Mouse (Mus musculus) CH12.LX (cell line): ENCODE data around the gene Cltc.

Source experiments
- CTCF ChIP-seq, 2 experiments: IDR thresholded peaks in 1 of 2; conservative IDR thresholded peaks in 1 of 2; 2 replicates each; pipeline ENCODE4 v1.5.1; 2011 to 2012; ENCODE audit warnings: low read depth in 2 of 2, low read length in 2 of 2, improper control_type of control experiment in 1 of 2, inconsistent platforms in 1 of 2, mild to moderate bottlenecking in 1 of 2, moderate library complexity in 1 of 2
- EP300 ChIP-seq: IDR thresholded peaks from 2 replicates; pipeline ENCODE4 v1.6.1; 2011; ENCODE audit warnings: low read length, improper control_type of control experiment
- IRF4 ChIP-seq: IDR thresholded peaks from 2 replicates; pipeline ENCODE4 v1.6.1; 2014; ENCODE audit warnings: low read depth, mild to moderate bottlenecking, inconsistent platforms, low read length, improper control_type of control experiment
- MAX ChIP-seq: IDR thresholded peaks from 2 replicates; pipeline ENCODE4 v1.6.1; 2011; ENCODE audit warnings: low read length, improper control_type of control experiment
- MYC ChIP-seq: IDR thresholded peaks from 2 replicates; pipeline ENCODE4 v1.6.1; 2011; ENCODE audit warnings: low read depth, mild to moderate bottlenecking, improper control_type of control experiment, low read length
- POLR2A ChIP-seq: IDR thresholded peaks from 2 replicates; pipeline ENCODE4 v1.6.1; 2011; ENCODE audit warnings: low read depth, mild to moderate bottlenecking, improper control_type of control experiment, low read length
- POLR2AphosphoS2 ChIP-seq: IDR thresholded peaks from 2 replicates; pipeline ENCODE4 v1.6.1; 2011; ENCODE audit warnings: low read depth, low read length, improper control_type of control experiment
- RAD21 ChIP-seq: IDR thresholded peaks from 2 replicates; pipeline ENCODE4 v1.6.1; 2011; ENCODE audit warnings: low read depth, mild to moderate bottlenecking, low read length, improper control_type of control experiment, moderate library complexity
- TBP ChIP-seq: conservative IDR thresholded peaks from 2 replicates; pipeline ENCODE4 v1.6.1; 2011; ENCODE audit warnings: low read depth, low read length, improper control_type of control experiment
- TCF12 ChIP-seq: IDR thresholded peaks from 2 replicates; pipeline ENCODE4 v1.6.1; 2014; ENCODE audit warnings: low read depth, mild to moderate bottlenecking, inconsistent platforms, low read length, improper control_type of control experiment
- USF1 ChIP-seq: IDR thresholded peaks from 2 replicates; pipeline ENCODE4 v1.6.1; 2014; ENCODE audit warnings: low read depth, mild to moderate bottlenecking, inconsistent platforms, low read length, improper control_type of control experiment
- ZC3H11A ChIP-seq: IDR thresholded peaks from 2 replicates; pipeline ENCODE4 v1.6.1; 2012; ENCODE audit warnings: low read depth, mild to moderate bottlenecking, inconsistent platforms, low read length, improper control_type of control experiment
- ZNF384 ChIP-seq: IDR thresholded peaks from 2 replicates; pipeline ENCODE4 v1.6.1; 2012; ENCODE audit warnings: low read depth, low read length, improper control_type of control experiment, inconsistent platforms

- no peak for TF ChIP-seq EP300
- no peak for TF ChIP-seq USF1
- no peak for TF ChIP-seq POLR2A
- no peak for TF ChIP-seq CTCF (conservative IDR thresholded peaks at IDR 0.05 in 1 of 2, IDR thresholded peaks at IDR 0.05 in 1 of 2; ENCODE audit: low read depth in 2 of 2, low read length in 2 of 2)
- no peak for TF ChIP-seq TBP
- TF ChIP-seq ZC3H11A = no peak
- TF ChIP-seq TCF12 = no peak
- TF ChIP-seq ZNF384 = no peak; the same call in 1 of the 2 replicates
- TF ChIP-seq IRF4 = no peak
- no peak for TF ChIP-seq POLR2AphosphoS2
- no peak for TF ChIP-seq MYC
- no peak for TF ChIP-seq RAD21
- no peak for TF ChIP-seq MAX
Measured at GRCm38 (mm10) chr11:86672772-86673171, 84.6 kb downstream of the Cltc start.
